Mouse (Mus musculus) lung, adult 2 months (tissue): ENCODE data around the gene Gm15517. TPM values are rescaled to one million over a fixed set of nuclear protein-coding genes. Genes with fewer than 3 reads are reported as not detected.

ENCODE experiments used
- DNase-seq: peaks from one replicate; pipeline ENCODE4 v3.0.0; 2022
- H3K4me1 ChIP-seq: fragments of 200-500 bp; 2 replicates; pipeline ENCODE4 v1.6.1; 2011; ENCODE audit warnings: low read length; ENCODE audit not compliant: control insufficient read depth, insufficient read depth
- H3K4me3 ChIP-seq: fragments of 200-500 bp; replicated peaks from 2 replicates; pipeline ENCODE3; 2011; ENCODE audit warnings: low read depth, mild to moderate bottlenecking, control low read depth, low read length; ENCODE audit errors: extremely low read depth
- CTCF ChIP-seq: fragments of 200-500 bp; IDR thresholded peaks from 2 replicates; pipeline ENCODE4 v1.5.1; 2011; ENCODE audit warnings: mild to moderate bottlenecking, low read length, control low read depth; ENCODE audit not compliant: insufficient read depth
- POLR2A ChIP-seq: fragments of 200-500 bp; IDR thresholded peaks from 2 replicates; pipeline ENCODE4 v1.6.1; 2011; ENCODE audit warnings: low read depth, mild to moderate bottlenecking, control low read depth, low read length, borderline replicate concordance; ENCODE audit errors: extremely low read depth
- WGBS: fragments of 180-500 bp; shearing (Covaris S2); methylation state at CpG from one replicate; pipeline ENCODE4 v1.1.7; 2018; 5-methylcytosine and 5-hydroxymethylcytosine counted together
- polyA plus RNA-seq: library from polyadenylated mRNA; depleted of rRNA; stranded (reverse); fragments of >200 nt; gene quantifications from 2 replicates; pipeline ENCODE4 v1.2.3, GENCODE M21; 2012

Gene Gm15517
- polyA plus RNA-seq, 1 experiment = not detected

DNA sequence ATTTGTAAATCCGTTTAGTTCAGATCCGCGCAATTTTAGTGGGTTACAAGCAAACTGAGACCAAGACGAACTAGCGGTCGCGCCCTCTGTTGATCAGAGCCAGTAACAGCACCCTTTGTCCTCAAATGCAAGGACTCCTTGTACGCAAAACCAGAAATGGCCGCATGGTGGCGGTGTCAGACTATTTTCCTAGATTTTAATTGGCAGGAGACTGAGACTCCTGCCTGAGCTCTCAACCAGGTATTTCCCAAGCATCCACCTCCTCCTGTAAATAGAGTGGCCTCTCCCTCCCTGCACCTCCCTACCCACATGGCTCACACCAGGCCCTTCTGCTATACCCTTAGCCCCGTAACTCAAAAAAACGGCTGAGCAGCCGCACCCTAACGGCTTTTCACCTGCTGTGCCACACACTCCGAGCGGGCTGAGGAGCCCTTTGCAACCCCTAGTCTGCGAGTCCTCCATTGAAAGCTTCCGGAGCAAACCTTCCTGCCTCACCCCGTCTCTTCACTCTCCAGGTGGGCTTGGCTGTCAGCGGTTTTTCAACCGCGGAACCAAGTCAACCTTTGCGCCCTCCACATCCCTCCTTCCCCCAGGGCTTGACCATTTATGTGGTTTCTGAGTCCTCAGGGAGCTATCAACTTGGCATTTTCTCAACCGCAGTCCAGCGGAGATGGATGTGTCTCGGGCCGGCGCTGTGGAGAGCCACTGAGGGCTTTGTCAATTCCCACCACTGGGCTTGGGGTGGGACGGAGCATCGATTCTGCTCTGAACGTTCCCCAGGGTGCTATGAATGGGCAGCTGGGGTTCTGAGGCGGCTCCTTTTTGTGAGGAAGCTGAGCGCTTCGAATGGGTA lies 1.8 kb downstream of the Gm15517 start:
- peak; percentile 97 for DNase-seq
- Histone ChIP-seq H3K4me3 (no peak overlapping the region), H3K4me1 (no peaks in the 10 kb centered on the region)
- TF ChIP-seq POLR2A (no peak), CTCF (peak; percentile 97)
- 4% methylated on average over 34 of the region's 34 CpGs for WGBS

DNA sequence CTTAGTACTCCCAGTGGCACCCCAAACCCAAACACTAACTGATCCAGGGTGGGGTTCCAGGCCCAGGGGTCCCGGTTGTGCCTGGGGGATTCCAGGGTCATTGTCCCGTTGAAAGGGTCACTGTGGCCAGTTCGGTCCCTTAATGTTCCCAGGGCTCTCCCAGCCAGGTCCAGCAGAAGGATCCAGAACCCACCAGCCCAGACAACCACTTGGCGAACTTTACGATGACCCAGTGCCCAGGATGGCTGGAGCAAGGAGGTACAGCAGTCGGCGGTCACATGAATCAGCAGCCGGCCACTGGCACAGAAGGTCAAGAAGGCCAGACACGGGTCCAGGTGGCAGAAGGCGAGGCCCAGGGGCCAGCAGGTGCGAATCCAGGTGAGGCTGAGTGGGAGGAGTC lies 6.9 kb downstream of the Gm15517 start:
- no peak overlapping the region for H3K4me3 ChIP-seq
- no peaks in the 10 kb centered on the region for H3K4me1 ChIP-seq
- 71% methylated on average over 11 of the region's 11 CpGs for WGBS
- DNase-seq = no peak
- TF ChIP-seq POLR2A = no peak
- no peak for TF ChIP-seq CTCF

DNA sequence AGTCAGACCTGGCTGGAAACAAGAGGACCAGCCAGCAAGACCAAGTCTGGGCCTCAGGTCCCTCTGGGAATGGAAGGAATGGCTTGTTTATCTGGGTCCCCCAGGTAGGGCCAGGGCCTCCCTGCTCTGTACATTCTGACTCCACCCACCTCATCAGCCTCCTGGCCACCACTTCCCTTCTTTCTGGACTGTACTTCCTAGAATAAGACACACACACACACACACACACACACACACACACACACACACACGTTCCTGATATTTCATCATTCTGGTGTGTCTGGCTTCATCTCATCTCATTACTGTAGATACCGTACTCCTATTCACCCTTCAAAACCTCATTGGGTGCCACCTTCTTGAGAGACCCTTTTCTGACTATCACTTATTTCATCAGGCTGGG lies 8.2 kb downstream of the Gm15517 start:
- WGBS = 71% methylated on average over 2 of the region's 2 CpGs
- H3K4me1 ChIP-seq = no peaks in the 10 kb centered on the region
- no peak overlapping the region for H3K4me3 ChIP-seq
- no peak for TF ChIP-seq CTCF
- no peak for TF ChIP-seq POLR2A
- no peak for DNase-seq

GRCm38 (mm10) chr7:44271309-44271708 lies 10.1 kb downstream of the Gm15517 start:
- TF ChIP-seq POLR2A = no peak
- TF ChIP-seq CTCF = no peak
- no peak for DNase-seq
- WGBS = 68% methylated on average over 2 of the region's 2 CpGs
- H3K4me3 ChIP-seq = no peak overlapping the region
- H3K4me1 ChIP-seq = no peaks in the 10 kb centered on the region

DNA sequence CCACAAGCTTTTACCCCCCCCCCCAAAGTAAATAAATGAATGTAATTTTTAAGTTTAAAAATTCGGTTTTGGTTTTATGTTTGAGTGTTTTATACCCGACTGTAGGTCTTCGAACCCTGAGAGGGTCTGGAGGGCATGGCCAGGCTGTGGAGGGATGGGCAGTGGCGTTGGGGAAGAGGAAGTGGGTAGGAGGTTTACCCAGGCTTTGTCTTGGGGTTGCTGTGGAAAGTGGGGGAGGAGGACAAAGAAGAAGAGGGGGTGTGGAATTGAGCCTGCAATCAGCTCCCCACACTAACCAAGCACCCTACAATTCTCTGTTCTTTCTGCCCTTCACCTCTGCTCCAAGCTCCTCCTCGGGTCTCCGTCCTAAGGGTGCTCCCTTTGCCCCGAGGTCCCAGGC lies 11.3 kb downstream of the Gm15517 start:
- TF ChIP-seq POLR2A (no peak), CTCF (no peak)
- Histone ChIP-seq H3K4me1 (no peaks in the 10 kb centered on the region), H3K4me3 (no peak overlapping the region)
- 79% methylated on average over 7 of the region's 7 CpGs for WGBS
- no peak for DNase-seq

DNA sequence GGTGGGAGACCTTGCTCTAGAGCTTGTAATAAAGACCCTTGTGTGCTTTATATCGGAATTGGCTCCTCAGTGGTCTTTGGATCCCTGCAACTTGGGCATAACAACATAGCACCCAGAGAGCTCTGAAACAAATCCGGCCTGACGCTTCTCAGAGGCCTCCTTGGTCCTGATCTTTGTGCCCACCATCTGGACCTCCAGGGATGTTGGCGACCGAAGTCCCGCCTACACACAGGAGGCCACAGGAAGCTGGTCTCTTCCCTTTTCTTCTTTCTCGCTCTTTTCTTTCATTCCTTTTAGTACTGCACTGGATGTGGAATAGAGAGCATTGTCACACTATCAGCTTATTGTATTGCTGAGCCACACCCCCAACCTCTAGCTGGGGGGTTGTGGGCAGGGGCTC lies 12.2 kb downstream of the Gm15517 start:
- no peak overlapping the region for H3K4me3 ChIP-seq
- WGBS = 67% methylated on average over 7 of the region's 7 CpGs
- DNase-seq = no peak
- no peak for TF ChIP-seq CTCF
- no peak for TF ChIP-seq POLR2A
- H3K4me1 ChIP-seq = no peaks in the 10 kb centered on the region

- TF ChIP-seq POLR2A (no peak), CTCF (no peak)
- Histone ChIP-seq H3K4me3 (no peak overlapping the region), H3K4me1 (no peaks in the 10 kb centered on the region)
- DNase-seq = no peak
- 36% methylated on average over 11 of the region's 11 CpGs for WGBS
Observed at GRCm38 (mm10) chr7:44274096-44274495, 12.8 kb downstream of the Gm15517 start.

DNA sequence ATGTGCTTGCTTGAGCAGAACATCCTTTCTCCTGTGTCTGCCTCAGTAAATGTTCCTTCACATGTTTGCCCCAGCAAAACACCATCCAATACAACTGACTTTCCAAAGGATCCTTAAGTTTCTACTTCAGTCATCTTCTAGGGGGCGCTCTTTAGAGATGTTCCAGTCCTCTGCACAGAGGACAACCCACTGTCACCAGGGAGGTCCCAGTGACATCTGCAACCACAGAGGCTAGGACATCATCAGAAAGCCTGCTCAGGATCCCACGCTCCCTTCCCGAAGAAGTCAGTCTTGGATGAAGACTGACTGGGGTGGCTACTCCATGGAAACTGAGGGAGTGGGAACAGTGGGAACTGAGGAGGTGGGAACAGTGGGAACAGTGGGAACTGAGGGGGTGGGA lies 14.3 kb downstream of the Gm15517 start:
- no peak for TF ChIP-seq POLR2A
- TF ChIP-seq CTCF = no peak
- DNase-seq = no peak
- WGBS = 73% methylated on average over 3 of the region's 3 CpGs
- no peaks in the 10 kb centered on the region for H3K4me1 ChIP-seq
- no peak overlapping the region for H3K4me3 ChIP-seq

- TF ChIP-seq POLR2A (no peak), CTCF (no peak)
- H3K4me1 ChIP-seq = no peaks in the 10 kb centered on the region
- WGBS = 64% methylated on average over 10 of the region's 10 CpGs
Observed at GRCm38 (mm10) chr7:44276461-44277249, 15.4 kb downstream of the Gm15517 start.

GRCm38 (mm10) chr7:44277250-44277622 lies 16.0 kb downstream of the Gm15517 start:
- Histone ChIP-seq H3K4me3 (no peak overlapping the region), H3K4me1 (no peaks in the 10 kb centered on the region)
- TF ChIP-seq CTCF (peak; percentile 56), POLR2A (no peak)
- 50% methylated on average over 2 of the region's 2 CpGs for WGBS
- DNase-seq = no peak

More at GRCm38 (mm10) chr7:44276461-44277249, 15.4 kb downstream of the Gm15517 start:
- no peak overlapping the region for H3K4me3 ChIP-seq
- DNase-seq = no peak
